Mouse (Mus musculus): ENCODE data around the gene Rasl10a. TPM values are rescaled to one million over a fixed set of nuclear protein-coding genes. Genes with fewer than 3 reads are reported as not detected.
A peak's percentile ranks its signal among the peaks of the same experiment; 100 is the strongest.

The Rasl10a gene
- polyA plus RNA-seq, 1 experiment from 2014 or later, result 2.0 TPM

- ATAC-seq (ENCODE audit: insufficient number of reproducible peaks, insufficient read depth, low FRiP score, low read depth), result no peak
- H3K36me3 ChIP-seq (ENCODE audit: control insufficient read depth, insufficient read depth, low read length), result peaks cover 86% of the 10 kb centered on the region
- H3K27me3 ChIP-seq (ENCODE audit: control insufficient read depth, insufficient read depth, low read length), result no peaks in the 10 kb centered on the region
- H3K4me3 ChIP-seq (ENCODE audit: control insufficient read depth in 1 of 2, insufficient read depth in 1 of 2, low read depth in 1 of 2, low read length in 2 of 2), result no peak overlapping the region
- H3K4me2 ChIP-seq (ENCODE audit: low read length), result no peak overlapping the region
- H3K27ac ChIP-seq (replicated peaks in 1 of 2; ENCODE audit: control insufficient read depth in 1 of 2, insufficient read depth in 1 of 2, low read depth in 2 of 2, low read length in 2 of 2), result no peak overlapping the region
- H3K4me1 ChIP-seq (ENCODE audit: control insufficient read depth in 2 of 2, insufficient read depth in 2 of 2, low read length in 2 of 2), result 0 out of 4 replicates have a peak, but pooled peaks cover 0 to 2% of the 10 kb centered on the region in 2 experiments
- WGBS, result 90% methylated on average over 5 of the region's 5 CpGs
- H3K9me3 ChIP-seq (ENCODE audit: control insufficient read depth, low read length), result no peaks in the 10 kb centered on the region
- H3K9ac ChIP-seq (ENCODE audit: low read length), result no peak overlapping the region
These were observed 41.6 kb upstream of the Rasl10a start for GRCm38 (mm10) chr11:5016286-5016685.

GRCm38 (mm10) chr11:5017506-5017905, 40.4 kb upstream of the Rasl10a start:
- no peak for ATAC-seq (ENCODE audit: insufficient number of reproducible peaks, insufficient read depth, low FRiP score, low read depth)
- H3K4me2 ChIP-seq (ENCODE audit: low read length), result no peak overlapping the region
- peaks cover 82% of the 10 kb centered on the region for H3K36me3 ChIP-seq (ENCODE audit: control insufficient read depth, insufficient read depth, low read length)
- no peak overlapping the region for H3K9ac ChIP-seq (ENCODE audit: low read length)
- no peak overlapping the region for H3K27ac ChIP-seq (replicated peaks in 1 of 2; ENCODE audit: control insufficient read depth in 1 of 2, insufficient read depth in 1 of 2, low read depth in 2 of 2, low read length in 2 of 2)
- 0 out of 4 replicates have a peak, but pooled peaks cover 0 to under 1% of the 10 kb centered on the region in 2 experiments for H3K4me1 ChIP-seq (ENCODE audit: control insufficient read depth in 2 of 2, insufficient read depth in 2 of 2, low read length in 2 of 2)
- no peaks in the 10 kb centered on the region for H3K9me3 ChIP-seq (ENCODE audit: control insufficient read depth, low read length)
- WGBS, result 51% methylated on average over 6 of the region's 6 CpGs
- H3K4me3 ChIP-seq (ENCODE audit: control insufficient read depth in 1 of 2, insufficient read depth in 1 of 2, low read depth in 1 of 2, low read length in 2 of 2), result no peak overlapping the region
- H3K27me3 ChIP-seq (ENCODE audit: control insufficient read depth, insufficient read depth, low read length), result no peaks in the 10 kb centered on the region

- no peak overlapping the region for H3K27ac ChIP-seq (replicated peaks in 1 of 2; ENCODE audit: control insufficient read depth in 1 of 2, insufficient read depth in 1 of 2, low read depth in 2 of 2, low read length in 2 of 2)
- no peak for ATAC-seq (ENCODE audit: insufficient number of reproducible peaks, insufficient read depth, low FRiP score, low read depth)
- WGBS, result 92% methylated on average over 1 of the region's 1 CpGs
- no peaks in the 10 kb centered on the region for H3K9me3 ChIP-seq (ENCODE audit: control insufficient read depth, low read length)
- no peaks in the 10 kb centered on the region for H3K27me3 ChIP-seq (ENCODE audit: control insufficient read depth, insufficient read depth, low read length)
- peaks cover 83% of the 10 kb centered on the region for H3K36me3 ChIP-seq (ENCODE audit: control insufficient read depth, insufficient read depth, low read length)
- H3K4me2 ChIP-seq (ENCODE audit: low read length), result no peak overlapping the region
- no peaks in the 10 kb centered on the region for H3K4me1 ChIP-seq (ENCODE audit: control insufficient read depth in 2 of 2, insufficient read depth in 2 of 2, low read length in 2 of 2)
- H3K4me3 ChIP-seq (ENCODE audit: control insufficient read depth in 1 of 2, insufficient read depth in 1 of 2, low read depth in 1 of 2, low read length in 2 of 2), result no peak overlapping the region
- H3K9ac ChIP-seq (ENCODE audit: low read length), result no peak overlapping the region
These were observed 32.8 kb upstream of the Rasl10a start for GRCm38 (mm10) chr11:5025108-5025507.

GRCm38 (mm10) chr11:5028228-5028627, 29.7 kb upstream of the Rasl10a start:
- 0 out of 4 replicates have a peak, but pooled peaks cover 2 to 6% of the 10 kb centered on the region in 2 experiments for H3K4me1 ChIP-seq (ENCODE audit: control insufficient read depth in 2 of 2, insufficient read depth in 2 of 2, low read length in 2 of 2)
- H3K4me2 ChIP-seq (ENCODE audit: low read length), result no peak overlapping the region
- H3K36me3 ChIP-seq (ENCODE audit: control insufficient read depth, insufficient read depth, low read length), result peaks cover 96% of the 10 kb centered on the region
- H3K9ac ChIP-seq (ENCODE audit: low read length), result no peak overlapping the region
- ATAC-seq (ENCODE audit: insufficient number of reproducible peaks, insufficient read depth, low FRiP score, low read depth), result no peak
- H3K9me3 ChIP-seq (ENCODE audit: control insufficient read depth, low read length), result no peaks in the 10 kb centered on the region
- 90% methylated on average over 7 of the region's 7 CpGs for WGBS
- H3K27ac ChIP-seq (replicated peaks in 1 of 2; ENCODE audit: control insufficient read depth in 1 of 2, insufficient read depth in 1 of 2, low read depth in 2 of 2, low read length in 2 of 2), result no peak overlapping the region
- H3K27me3 ChIP-seq (ENCODE audit: control insufficient read depth, insufficient read depth, low read length), result no peaks in the 10 kb centered on the region
- H3K4me3 ChIP-seq (ENCODE audit: control insufficient read depth in 1 of 2, insufficient read depth in 1 of 2, low read depth in 1 of 2, low read length in 2 of 2), result no peak overlapping the region

GRCm38 (mm10) chr11:5032706-5033105, 25.2 kb upstream of the Rasl10a start:
- no peak for ATAC-seq (ENCODE audit: insufficient number of reproducible peaks, insufficient read depth, low FRiP score, low read depth)
- Histone ChIP-seq H3K4me1 (ENCODE audit: control insufficient read depth in 2 of 2, insufficient read depth in 2 of 2, low read length in 2 of 2) (peaks cover 4 to 7% of the 10 kb centered on the region in 2 experiments; a peak in 1 of 4 replicates), H3K9ac (ENCODE audit: low read length) (no peak overlapping the region), H3K27ac (replicated peaks in 1 of 2; ENCODE audit: control insufficient read depth in 1 of 2, insufficient read depth in 1 of 2, low read depth in 2 of 2, low read length in 2 of 2) (0 out of 4 replicates have a peak overlapping the region, but pooled peaks of 1 of the 2 experiments have one; percentile 8), H3K4me2 (ENCODE audit: low read length) (no peak overlapping the region), H3K36me3 (ENCODE audit: control insufficient read depth, insufficient read depth, low read length) (peaks cover 94% of the 10 kb centered on the region), H3K4me3 (ENCODE audit: control insufficient read depth in 1 of 2, insufficient read depth in 1 of 2, low read depth in 1 of 2, low read length in 2 of 2) (no peak overlapping the region), H3K27me3 (ENCODE audit: control insufficient read depth, insufficient read depth, low read length) (no peaks in the 10 kb centered on the region), H3K9me3 (ENCODE audit: control insufficient read depth, low read length) (no peaks in the 10 kb centered on the region)
- 89% methylated on average over 10 of the region's 10 CpGs for WGBS

- 65% methylated on average over 3 of the region's 3 CpGs for WGBS
- H3K36me3 ChIP-seq (ENCODE audit: control insufficient read depth, insufficient read depth, low read length), result peaks cover 94% of the 10 kb centered on the region
- ATAC-seq (ENCODE audit: insufficient number of reproducible peaks, insufficient read depth, low FRiP score, low read depth), result 0 out of 2 replicates have a peak, but pooled peaks have one; percentile 27
These were observed 24.8 kb upstream of the Rasl10a start for GRCm38 (mm10) chr11:5033136-5033535.

GRCm38 (mm10) chr11:5035421-5035820, 22.5 kb upstream of the Rasl10a start:
- Histone ChIP-seq H3K9ac (ENCODE audit: low read length) (no peak overlapping the region), H3K4me1 (ENCODE audit: control insufficient read depth in 2 of 2, insufficient read depth in 2 of 2, low read length in 2 of 2) (peaks cover 4 to 7% of the 10 kb centered on the region in 2 experiments; a peak in 1 of 4 replicates), H3K27me3 (ENCODE audit: control insufficient read depth, insufficient read depth, low read length) (no peaks in the 10 kb centered on the region), H3K9me3 (ENCODE audit: control insufficient read depth, low read length) (no peaks in the 10 kb centered on the region), H3K27ac (replicated peaks in 1 of 2; ENCODE audit: control insufficient read depth in 1 of 2, insufficient read depth in 1 of 2, low read depth in 2 of 2, low read length in 2 of 2) (no peak overlapping the region), H3K36me3 (ENCODE audit: control insufficient read depth, insufficient read depth, low read length) (peaks cover 92% of the 10 kb centered on the region), H3K4me2 (ENCODE audit: low read length) (no peak overlapping the region), H3K4me3 (ENCODE audit: control insufficient read depth in 1 of 2, insufficient read depth in 1 of 2, low read depth in 1 of 2, low read length in 2 of 2) (no peak overlapping the region)
- WGBS, result 89% methylated on average over 4 of the region's 4 CpGs
- no peak for ATAC-seq (ENCODE audit: insufficient number of reproducible peaks, insufficient read depth, low FRiP score, low read depth)

More at GRCm38 (mm10) chr11:5033136-5033535, 24.8 kb upstream of the Rasl10a start:
- Histone ChIP-seq H3K9me3 (ENCODE audit: control insufficient read depth, low read length) (no peaks in the 10 kb centered on the region), H3K27ac (replicated peaks in 1 of 2; ENCODE audit: control insufficient read depth in 1 of 2, insufficient read depth in 1 of 2, low read depth in 2 of 2, low read length in 2 of 2) (no peak overlapping the region), H3K4me1 (ENCODE audit: control insufficient read depth in 2 of 2, insufficient read depth in 2 of 2, low read length in 2 of 2) (peaks cover 4 to 7% of the 10 kb centered on the region in 2 experiments; a peak in 1 of 4 replicates), H3K4me3 (ENCODE audit: control insufficient read depth in 1 of 2, insufficient read depth in 1 of 2, low read depth in 1 of 2, low read length in 2 of 2) (no peak overlapping the region), H3K9ac (ENCODE audit: low read length) (no peak overlapping the region), H3K27me3 (ENCODE audit: control insufficient read depth, insufficient read depth, low read length) (no peaks in the 10 kb centered on the region), H3K4me2 (ENCODE audit: low read length) (no peak overlapping the region)

Data from heart, embryonic 14.5 days (tissue).